Mouse (Mus musculus) CH12.LX (cell line): ENCODE results near the gene Mcrip1. TPM values are rescaled to one million over a fixed set of nuclear protein-coding genes. Genes with fewer than 3 reads are reported as not detected.

Experiments used
- DNase-seq: peaks from one replicate; pipeline ENCODE4 v3.0.0-alpha.2; 2013; ENCODE audit errors: extremely low read depth
- H3K27ac ChIP-seq: 2 replicates; pipeline ENCODE4 v1.5.1; 2012; ENCODE audit warnings: low read depth, mild to moderate bottlenecking, control low read depth, moderate library complexity; ENCODE audit not compliant: insufficient read depth
- H3K27me3 ChIP-seq: replicated peaks from 2 replicates; pipeline ENCODE3; 2012; ENCODE audit warnings: inconsistent platforms
- H3K36me3 ChIP-seq, 2 experiments: replicated peaks in 1 of 2; 2 replicates each; pipeline versions ENCODE3 to v1.6.1; 2012; ENCODE audit warnings: inconsistent platforms in 1 of 2, low read length in 1 of 2, mild to moderate bottlenecking in 1 of 2, mixed read lengths in 1 of 2, moderate library complexity in 1 of 2; ENCODE audit not compliant: control insufficient read depth in 1 of 2, insufficient read depth in 1 of 2
- H3K4me1 ChIP-seq, 2 experiments: 2 replicates each; pipeline ENCODE4 v1.6.1; 2012; ENCODE audit warnings: inconsistent platforms in 1 of 2, moderate library complexity in 1 of 2; ENCODE audit not compliant: insufficient read depth in 2 of 2, control insufficient read depth in 1 of 2
- H3K4me2 ChIP-seq: 2 replicates; pipeline ENCODE4 v1.6.1; 2012; ENCODE audit warnings: low read depth, mild to moderate bottlenecking, control low read depth; ENCODE audit not compliant: poor library complexity, insufficient read depth, severe bottlenecking
- H3K4me3 ChIP-seq, 3 experiments: fragments of 150-350 bp in 1 of 3; sonication (generic) in 1 of 3; replicated peaks in 1 of 3; 2 replicates each; pipeline versions ENCODE3 to v1.5.1; 2011 to 2012; ENCODE audit warnings: low read depth in 2 of 3, low read length in 2 of 3, mild to moderate bottlenecking in 2 of 3, moderate library complexity in 2 of 3, control low read depth in 1 of 3, improper control_type of control experiment in 1 of 3, inconsistent platforms in 1 of 3, mixed read lengths in 1 of 3; ENCODE audit not compliant: poor library complexity in 1 of 3
- H3K79me2 ChIP-seq: replicated peaks from 2 replicates; pipeline ENCODE4 v1.6.1; 2012; ENCODE audit warnings: mild to moderate bottlenecking, moderate library complexity; ENCODE audit not compliant: control insufficient read depth, poor library complexity, insufficient read depth, severe bottlenecking; ENCODE audit errors: extremely low read depth
- H3K9ac ChIP-seq: 2 replicates; pipeline ENCODE4 v1.6.1; 2012; ENCODE audit warnings: low read depth, mild to moderate bottlenecking, control low read depth, moderate library complexity; ENCODE audit not compliant: insufficient read depth
- H3K9me3 ChIP-seq: replicated peaks from 2 replicates; pipeline ENCODE3; 2012; ENCODE audit warnings: low read length, inconsistent platforms, mixed read lengths
- E2F4 ChIP-seq: IDR thresholded peaks from 2 replicates; pipeline ENCODE4 v1.6.1; 2011; ENCODE audit warnings: low read depth, low read length, improper control_type of control experiment; ENCODE audit not compliant: insufficient replicate concordance
- ELF1 ChIP-seq: IDR thresholded peaks from 2 replicates; pipeline ENCODE4 v1.6.1; 2014; ENCODE audit warnings: low read depth, mild to moderate bottlenecking, inconsistent platforms, low read length, improper control_type of control experiment
- EP300 ChIP-seq: IDR thresholded peaks from 2 replicates; pipeline ENCODE4 v1.6.1; 2011; ENCODE audit warnings: low read length, improper control_type of control experiment
- HCFC1 ChIP-seq: IDR thresholded peaks from 2 replicates; pipeline ENCODE4 v1.6.1; 2012; ENCODE audit warnings: low read depth, mild to moderate bottlenecking, inconsistent platforms, low read length, improper control_type of control experiment
- JUND ChIP-seq: conservative IDR thresholded peaks from 2 replicates; pipeline ENCODE4 v1.6.1; 2011; ENCODE audit warnings: low read depth, low read length, improper control_type of control experiment
- MAZ ChIP-seq: IDR thresholded peaks from 2 replicates; pipeline ENCODE4 v1.6.1; 2012; ENCODE audit warnings: low read depth, mild to moderate bottlenecking, inconsistent platforms, low read length, improper control_type of control experiment, moderate library complexity
- MEF2A ChIP-seq: IDR thresholded peaks from 2 replicates; pipeline ENCODE4 v1.6.1; 2014; ENCODE audit warnings: low read depth, mild to moderate bottlenecking, inconsistent platforms, low read length, improper control_type of control experiment, borderline replicate concordance
- MXI1 ChIP-seq: IDR thresholded peaks from 2 replicates; pipeline ENCODE4 v1.6.1; 2011; ENCODE audit warnings: mild to moderate bottlenecking, low read depth, low read length, improper control_type of control experiment
- MYC ChIP-seq: IDR thresholded peaks from 2 replicates; pipeline ENCODE4 v1.6.1; 2011; ENCODE audit warnings: low read depth, mild to moderate bottlenecking, improper control_type of control experiment, low read length
- NELFE ChIP-seq: IDR thresholded peaks from 2 replicates; pipeline ENCODE4 v1.6.1; 2011; ENCODE audit warnings: low read depth, low read length, improper control_type of control experiment
- NRF1 ChIP-seq: IDR thresholded peaks from 2 replicates; pipeline ENCODE4 v1.6.1; 2014; ENCODE audit warnings: low read depth, mild to moderate bottlenecking, inconsistent platforms, low read length, improper control_type of control experiment, moderate library complexity
- PAX5 ChIP-seq: IDR thresholded peaks from 2 replicates; pipeline ENCODE4 v1.6.1; 2012; ENCODE audit warnings: low read length, inconsistent platforms, mixed read lengths
- POLR2AphosphoS2 ChIP-seq: IDR thresholded peaks from 2 replicates; pipeline ENCODE4 v1.6.1; 2011; ENCODE audit warnings: low read depth, low read length, improper control_type of control experiment
- RAD21 ChIP-seq: IDR thresholded peaks from 2 replicates; pipeline ENCODE4 v1.6.1; 2011; ENCODE audit warnings: low read depth, mild to moderate bottlenecking, low read length, improper control_type of control experiment, moderate library complexity
- SIN3A ChIP-seq: IDR thresholded peaks from 2 replicates; pipeline ENCODE4 v1.6.1; 2012; ENCODE audit warnings: low read length, improper control_type of control experiment, inconsistent platforms
- SMC3 ChIP-seq: IDR thresholded peaks from 2 replicates; pipeline ENCODE4 v1.6.1; 2011; ENCODE audit warnings: low read depth, low read length, improper control_type of control experiment
- TBP ChIP-seq: conservative IDR thresholded peaks from 2 replicates; pipeline ENCODE4 v1.6.1; 2011; ENCODE audit warnings: low read depth, low read length, improper control_type of control experiment
- UBTF ChIP-seq: IDR thresholded peaks from 2 replicates; pipeline ENCODE4 v1.6.1; 2012; ENCODE audit warnings: low read depth, mild to moderate bottlenecking, inconsistent platforms, low read length, improper control_type of control experiment, moderate library complexity
- USF1 ChIP-seq: IDR thresholded peaks from 2 replicates; pipeline ENCODE4 v1.6.1; 2014; ENCODE audit warnings: low read depth, mild to moderate bottlenecking, inconsistent platforms, low read length, improper control_type of control experiment
- USF2 ChIP-seq: conservative IDR thresholded peaks from 2 replicates; pipeline ENCODE4 v1.6.1; 2011; ENCODE audit warnings: low read depth, low read length, improper control_type of control experiment
- ZC3H11A ChIP-seq: IDR thresholded peaks from 2 replicates; pipeline ENCODE4 v1.6.1; 2012; ENCODE audit warnings: low read depth, mild to moderate bottlenecking, inconsistent platforms, low read length, improper control_type of control experiment
- ZNF384 ChIP-seq: IDR thresholded peaks from 2 replicates; pipeline ENCODE4 v1.6.1; 2012; ENCODE audit warnings: low read depth, low read length, improper control_type of control experiment, inconsistent platforms
- dilution Hi-C: fragments of 300-500 bp; cut with MboI; formaldehyde crosslinking; loops from 2 replicates; pipeline ENCODE4 v1.14.3; 2020; ENCODE audit warnings: low sequenced_read_pairs; ENCODE audit not compliant: extremely low pct_unique_long_range_greater_than_20kb, extremely low pct_ligation_motif_present
- in situ Hi-C: fragments of 300-500 bp; cut with MboI; formaldehyde crosslinking; loops from 3 replicates; pipeline ENCODE4 v1.14.3; 2019; ENCODE audit warnings: low sequenced_read_pairs, low pct_ligation_motif_present, low pct_unique_long_range_greater_than_20kb, mixed read lengths
- polyA plus RNA-seq: library from polyadenylated mRNA; unstranded; fragments of >175 nt; gene quantifications from 2 replicates; pipeline ENCODE4 v1.2.1, GENCODE M21; 2012; ENCODE audit warnings: low read depth; ENCODE audit not compliant: insufficient read length
- total RNA-seq, 2 experiments: library from RNA; depleted of rRNA; stranded (reverse); fragments of 300-350 nt in 1 of 2; fragments of >200 nt in 1 of 2; gene quantifications; 2 replicates each; pipeline ENCODE4 v1.2.3; 2012 to 2014

The Mcrip1 gene
- total and polyA plus RNA-seq, 3 experiments: 39.6 to 66.5 (median 46.2) TPM

GRCm38 (mm10) chr11:120552736-120553135, 3.2 kb upstream of the Mcrip1 start:
- no peak for TF ChIP-seq ELF1
- TF ChIP-seq USF2: no peak
- TF ChIP-seq MYC: no peak
- Histone ChIP-seq H3K4me2 (no peak overlapping the region), H3K27me3 (no peaks in the 10 kb centered on the region), H3K79me2 (no peaks in the 10 kb centered on the region), H3K36me3 (peaks cover 0 to 20% of the 10 kb centered on the region in 2 experiments), H3K9me3 (peaks cover 4% of the 10 kb centered on the region), H3K4me3 (no peak overlapping the region), H3K4me1 (peaks cover 16 to 22% of the 10 kb centered on the region in 2 experiments), H3K9ac (no peak overlapping the region), H3K27ac (no peak overlapping the region)
- in situ Hi-C loops: no loop called here
- DNase-seq: no peak
- dilution Hi-C loops: no loop called here

GRCm38 (mm10) chr11:120550810-120551440, 1.4 kb upstream of the Mcrip1 start, which contains the start of gene Ppp1r27:
Gene Ppp1r27, minus strand, starts transcription at chr11:120551132.
- dilution Hi-C loops: no loop called here
- in situ Hi-C loops: no loop called here
- H3K27me3 ChIP-seq: no peaks in the 10 kb centered on the region
- no peaks in the 10 kb centered on the region for H3K79me2 ChIP-seq
- no peak for TF ChIP-seq SMC3
- TF ChIP-seq TBP: no peak
- TF ChIP-seq MXI1: no peak
- no peak for TF ChIP-seq E2F4
- TF ChIP-seq UBTF: no peak
- TF ChIP-seq NELFE: no peak
- TF ChIP-seq JUND: no peak
- no peak for TF ChIP-seq MAZ
- TF ChIP-seq HCFC1: no peak
- TF ChIP-seq ZNF384: no peak
- no peak for TF ChIP-seq EP300
- no peak for TF ChIP-seq PAX5
- TF ChIP-seq ZC3H11A: no peak
- TF ChIP-seq RAD21: no peak
- TF ChIP-seq POLR2AphosphoS2: no peak
- no peak for TF ChIP-seq USF1
- TF ChIP-seq MEF2A: no peak
- TF ChIP-seq SIN3A: no peak
- no peak for TF ChIP-seq NRF1
- H3K4me1 ChIP-seq: peaks cover 16 to 28% of the 10 kb centered on the region in 2 experiments
- H3K9ac ChIP-seq: peak within 1 kb of the TSS; percentile 81
- H3K9me3 ChIP-seq: no peaks in the 10 kb centered on the region
- peaks cover 0 to 33% of the 10 kb centered on the region in 2 experiments for H3K36me3 ChIP-seq
- peak within 1 kb of the TSS; percentile 57 to 81 (median 75) for H3K4me3 ChIP-seq
- H3K4me2 ChIP-seq: peak within 1 kb of the TSS; percentile 77
- DNase-seq: no peak
- no peak within 1 kb of the TSS for H3K27ac ChIP-seq
